Mouse (Mus musculus) G1E (cell line): ENCODE measurements around the gene Bmpr1a.

Experiments
- CTCF ChIP-seq: IDR thresholded peaks from 2 replicates; pipeline ENCODE4 v1.5.1; 2012; ENCODE audit warnings: low read depth, low read length, inconsistent platforms, mixed read lengths
- GATA1 ChIP-seq: IDR thresholded peaks from 2 replicates; pipeline ENCODE4 v1.6.1; 2012; ENCODE audit warnings: borderline replicate concordance, low read length, inconsistent platforms, mixed read lengths

GRCm38 (mm10) chr14:34444924-34445323, 58.2 kb downstream of the Bmpr1a start:
- no peak for TF ChIP-seq CTCF
- no peak for TF ChIP-seq GATA1
